Mouse (Mus musculus): ENCODE measurements around the gene Hgd. TPM values are rescaled to one million over a fixed set of nuclear protein-coding genes. Genes with fewer than 3 reads are reported as not detected.

Gene Hgd
- polyA plus RNA-seq, 1 experiment from 2014 or later, result 0.21 TPM

GRCm38 (mm10) chr16:37611072-37611471 lies 31.1 kb downstream of the Hgd start:
- Histone ChIP-seq H3K27ac (replicated peaks) (no peak overlapping the region), H3K27me3 (ENCODE audit: control insufficient read depth, insufficient read depth, low read length) (no peaks in the 10 kb centered on the region), H3K4me3 (ENCODE audit: low read depth, low read length) (no peak overlapping the region), H3K9ac (ENCODE audit: low read length) (no peak overlapping the region), H3K36me3 (ENCODE audit: control insufficient read depth, insufficient read depth, low read length) (no peaks in the 10 kb centered on the region), H3K9me3 (ENCODE audit: control insufficient read depth, low read length) (no peaks in the 10 kb centered on the region), H3K4me1 (replicated peaks; ENCODE audit: control insufficient read depth, insufficient read depth) (no peaks in the 10 kb centered on the region), H3K4me2 (replicated peaks; ENCODE audit: low read depth) (no peak overlapping the region)
- no peak for DNase-seq (ENCODE audit: low spot score)
- TF ChIP-seq EP300 (optimal IDR thresholded peaks at IDR 0.05), result no peak
- TF ChIP-seq CTCF (IDR thresholded peaks at IDR 0.05; ENCODE audit: low read depth), result no peak
- no peak for ATAC-seq (ENCODE audit: low FRiP score, low TSS enrichment)
- WGBS, result 79% methylated on average over 7 of the region's 7 CpGs

- ATAC-seq (ENCODE audit: low FRiP score, low TSS enrichment), result no peak
- Histone ChIP-seq H3K4me1 (replicated peaks; ENCODE audit: control insufficient read depth, insufficient read depth) (no peaks in the 10 kb centered on the region), H3K9ac (ENCODE audit: low read length) (no peak overlapping the region), H3K27me3 (ENCODE audit: control insufficient read depth, insufficient read depth, low read length) (no peaks in the 10 kb centered on the region), H3K4me3 (ENCODE audit: low read depth, low read length) (no peak overlapping the region), H3K27ac (replicated peaks) (no peak overlapping the region), H3K36me3 (ENCODE audit: control insufficient read depth, insufficient read depth, low read length) (no peaks in the 10 kb centered on the region), H3K4me2 (replicated peaks; ENCODE audit: low read depth) (no peak overlapping the region), H3K9me3 (ENCODE audit: control insufficient read depth, low read length) (no peaks in the 10 kb centered on the region)
- WGBS, result 95% methylated on average over 5 of the region's 5 CpGs
- no peak for DNase-seq (ENCODE audit: low spot score)
- TF ChIP-seq EP300 (optimal IDR thresholded peaks at IDR 0.05), result no peak
- TF ChIP-seq CTCF (IDR thresholded peaks at IDR 0.05; ENCODE audit: low read depth), result no peak
Measured at GRCm38 (mm10) chr16:37612013-37612412, 32.1 kb downstream of the Hgd start.

GRCm38 (mm10) chr16:37614540-37614939 lies 34.6 kb downstream of the Hgd start:
- Histone ChIP-seq H3K4me1 (replicated peaks; ENCODE audit: control insufficient read depth, insufficient read depth) (no peaks in the 10 kb centered on the region), H3K9me3 (ENCODE audit: control insufficient read depth, low read length) (no peaks in the 10 kb centered on the region), H3K27ac (replicated peaks) (no peak overlapping the region), H3K27me3 (ENCODE audit: control insufficient read depth, insufficient read depth, low read length) (no peaks in the 10 kb centered on the region), H3K9ac (ENCODE audit: low read length) (no peak overlapping the region), H3K4me3 (ENCODE audit: low read depth, low read length) (no peak overlapping the region), H3K36me3 (ENCODE audit: control insufficient read depth, insufficient read depth, low read length) (no peaks in the 10 kb centered on the region), H3K4me2 (replicated peaks; ENCODE audit: low read depth) (no peak overlapping the region)
- DNase-seq (ENCODE audit: low spot score), result no peak
- TF ChIP-seq CTCF (IDR thresholded peaks at IDR 0.05; ENCODE audit: low read depth), result no peak
- no peak for TF ChIP-seq EP300 (optimal IDR thresholded peaks at IDR 0.05)
- WGBS, result 89% methylated on average over 9 of the region's 9 CpGs
- no peak for ATAC-seq (ENCODE audit: low FRiP score, low TSS enrichment)

- no peak for ATAC-seq (ENCODE audit: low FRiP score, low TSS enrichment)
- H3K4me2 ChIP-seq (replicated peaks; ENCODE audit: low read depth), result no peak overlapping the region
Measured at GRCm38 (mm10) chr16:37615429-37615828, 35.5 kb downstream of the Hgd start.

GRCm38 (mm10) chr16:37616104-37616503 lies 36.2 kb downstream of the Hgd start:
- H3K9me3 ChIP-seq (ENCODE audit: control insufficient read depth, low read length), result no peaks in the 10 kb centered on the region
- no peaks in the 10 kb centered on the region for H3K27me3 ChIP-seq (ENCODE audit: control insufficient read depth, insufficient read depth, low read length)
- no peaks in the 10 kb centered on the region for H3K36me3 ChIP-seq (ENCODE audit: control insufficient read depth, insufficient read depth, low read length)
- no peak overlapping the region for H3K27ac ChIP-seq (replicated peaks)
- no peaks in the 10 kb centered on the region for H3K4me1 ChIP-seq (replicated peaks; ENCODE audit: control insufficient read depth, insufficient read depth)
- no peak for TF ChIP-seq CTCF (IDR thresholded peaks at IDR 0.05; ENCODE audit: low read depth)
- TF ChIP-seq EP300 (optimal IDR thresholded peaks at IDR 0.05), result no peak
- no peak overlapping the region for H3K4me3 ChIP-seq (ENCODE audit: low read depth, low read length)
- no peak overlapping the region for H3K9ac ChIP-seq (ENCODE audit: low read length)
- no peak for ATAC-seq (ENCODE audit: low FRiP score, low TSS enrichment)
- H3K4me2 ChIP-seq (replicated peaks; ENCODE audit: low read depth), result no peak overlapping the region
- no peak for DNase-seq (ENCODE audit: low spot score)
- WGBS, result 59% methylated on average over 8 of the region's 8 CpGs

More at GRCm38 (mm10) chr16:37615429-37615828, 35.5 kb downstream of the Hgd start:
- TF ChIP-seq EP300 (optimal IDR thresholded peaks at IDR 0.05), result no peak
- no peak for TF ChIP-seq CTCF (IDR thresholded peaks at IDR 0.05; ENCODE audit: low read depth)
- WGBS, result 44% methylated on average over 8 of the region's 8 CpGs
- no peak overlapping the region for H3K4me3 ChIP-seq (ENCODE audit: low read depth, low read length)
- H3K27ac ChIP-seq (replicated peaks), result no peak overlapping the region
- no peak overlapping the region for H3K9ac ChIP-seq (ENCODE audit: low read length)
- DNase-seq (ENCODE audit: low spot score), result no peak
- H3K36me3 ChIP-seq (ENCODE audit: control insufficient read depth, insufficient read depth, low read length), result no peaks in the 10 kb centered on the region
- no peaks in the 10 kb centered on the region for H3K4me1 ChIP-seq (replicated peaks; ENCODE audit: control insufficient read depth, insufficient read depth)
- no peaks in the 10 kb centered on the region for H3K27me3 ChIP-seq (ENCODE audit: control insufficient read depth, insufficient read depth, low read length)
- no peaks in the 10 kb centered on the region for H3K9me3 ChIP-seq (ENCODE audit: control insufficient read depth, low read length)

GRCm38 (mm10) chr16:37617695-37618094 lies 37.7 kb downstream of the Hgd start:
- 37% methylated on average over 3 of the region's 3 CpGs for WGBS
- TF ChIP-seq CTCF (IDR thresholded peaks at IDR 0.05; ENCODE audit: low read depth), result no peak
- no peak for TF ChIP-seq EP300 (optimal IDR thresholded peaks at IDR 0.05)
- ATAC-seq (ENCODE audit: low FRiP score, low TSS enrichment), result no peak

More at GRCm38 (mm10) chr16:37617695-37618094, 37.7 kb downstream of the Hgd start:
- no peak overlapping the region for H3K27ac ChIP-seq (replicated peaks)
- no peak overlapping the region for H3K4me2 ChIP-seq (replicated peaks; ENCODE audit: low read depth)
- H3K36me3 ChIP-seq (ENCODE audit: control insufficient read depth, insufficient read depth, low read length), result no peaks in the 10 kb centered on the region
- no peaks in the 10 kb centered on the region for H3K9me3 ChIP-seq (ENCODE audit: control insufficient read depth, low read length)
- no peak overlapping the region for H3K4me3 ChIP-seq (ENCODE audit: low read depth, low read length)
- H3K27me3 ChIP-seq (ENCODE audit: control insufficient read depth, insufficient read depth, low read length), result no peaks in the 10 kb centered on the region
- no peaks in the 10 kb centered on the region for H3K4me1 ChIP-seq (replicated peaks; ENCODE audit: control insufficient read depth, insufficient read depth)
- DNase-seq (ENCODE audit: low spot score), result no peak
- no peak overlapping the region for H3K9ac ChIP-seq (ENCODE audit: low read length)

Data from stomach, postnatal 0 days (tissue).